Mouse (Mus musculus) gastrocnemius, postnatal 14 days (tissue): ENCODE measurements around the gene Gstp3. TPM values are rescaled to one million over a fixed set of nuclear protein-coding genes. Genes with fewer than 3 reads are reported as not detected.
"Not testable (repeated sequence)": the region's sequence is repeated elsewhere in the genome, so short reads cannot be mapped to it uniquely, and the experiment has no call there.

Experiments
- DNase-seq: peaks from one replicate; pipeline ENCODE4 v3.0.0; 2021; ENCODE audit warnings: mixed read lengths
- intact Hi-C: fragments of 180-260 bp; cut with DNase I; formaldehyde crosslinking; loops from one replicate; pipeline ENCODE4 v1.15.1; 2025; ENCODE audit warnings: low total_unique reads
- total RNA-seq, 2 experiments: library from RNA; stranded (reverse); gene quantifications; 2 replicates each; pipeline ENCODE4 v1.2.3; 2021

Gene Gstp3
- total RNA-seq, 2 experiments from 2014 or later = not detected

GRCm38 (mm10) chr19:4068242-4068641 is 8.9 kb upstream of the Gstp3 start:
- DNase-seq, intact Hi-C loops: not testable (repeated sequence)

- intact Hi-C loops = no loop called here
Measured at GRCm38 (mm10) chr19:4066877-4067276, 7.5 kb upstream of the Gstp3 start.

GRCm38 (mm10) chr19:4066280-4066679 is 6.9 kb upstream of the Gstp3 start:
- intact Hi-C loops = no loop called here
- DNase-seq = no peak

More at GRCm38 (mm10) chr19:4066877-4067276, 7.5 kb upstream of the Gstp3 start:
- DNase-seq = no peak

GRCm38 (mm10) chr19:4064501-4064900 is 5.1 kb upstream of the Gstp3 start:
- DNase-seq, intact Hi-C loops: not testable (repeated sequence)

GRCm38 (mm10) chr19:4063357-4063756 is 4.0 kb upstream of the Gstp3 start:
- DNase-seq, intact Hi-C loops: not testable (repeated sequence)

- intact Hi-C loops = no loop called here
- DNase-seq = no peak
Measured at GRCm38 (mm10) chr19:4060899-4061465, 1.6 kb upstream of the Gstp3 start.

GRCm38 (mm10) chr19:4060044-4060898 is 902 bp upstream of the Gstp3 start:
- DNase-seq, intact Hi-C loops: not testable (repeated sequence)

- DNase-seq = no peak
- intact Hi-C loops = no loop called here
Measured at GRCm38 (mm10) chr19:4058581-4058980, 788 bp downstream of the Gstp3 start.

- DNase-seq = no peak
- intact Hi-C loops = no loop called here
Measured at GRCm38 (mm10) chr19:4057962-4058361, 1.4 kb downstream of the Gstp3 start.

GRCm38 (mm10) chr19:4057389-4057788 is 2.0 kb downstream of the Gstp3 start:
- intact Hi-C loops = no loop called here
- no peak for DNase-seq

- intact Hi-C loops = no loop called here
- DNase-seq = no peak
Measured at GRCm38 (mm10) chr19:4056727-4057126, 2.6 kb downstream of the Gstp3 start.

- DNase-seq = no peak
Measured at GRCm38 (mm10) chr19:4055947-4056693, 3.2 kb downstream of the Gstp3 start.

GRCm38 (mm10) chr19:4055216-4055946 is 4.0 kb downstream of the Gstp3 start:
- intact Hi-C loops = no loop called here
- no peak for DNase-seq

More at GRCm38 (mm10) chr19:4055947-4056693, 3.2 kb downstream of the Gstp3 start:
- intact Hi-C loops = no loop called here

GRCm38 (mm10) chr19:4054613-4055012 is 4.8 kb downstream of the Gstp3 start:
- intact Hi-C loops = no loop called here
- no peak for DNase-seq

GRCm38 (mm10) chr19:4052516-4053030 is 6.8 kb downstream of the Gstp3 start:
- DNase-seq = no peak
- intact Hi-C loops = no loop called here

- intact Hi-C loops = no loop called here
- peak; percentile 75 for DNase-seq
Measured at GRCm38 (mm10) chr19:4051741-4052515, 7.4 kb downstream of the Gstp3 start.

- intact Hi-C loops = no loop called here
- DNase-seq = no peak
Measured at GRCm38 (mm10) chr19:4051016-4051415, 8.4 kb downstream of the Gstp3 start.

GRCm38 (mm10) chr19:4049069-4049468 is 10.3 kb downstream of the Gstp3 start:
- intact Hi-C loops = loop anchor here (1.0 kb wide), 1 partner anchor 30 kb away; no protein-coding TSS in a partner anchor
- DNase-seq = not testable (repeated sequence)
